Mouse (Mus musculus): Measurements from ENCODE around the gene Dnah11. TPM values are rescaled to one million over a fixed set of nuclear protein-coding genes. Genes with fewer than 3 reads are reported as not detected.
"Not testable (repeated sequence)": the region's sequence is repeated elsewhere in the genome, so short reads cannot be mapped to it uniquely, and the experiment has no call there.

Dnah11 gene
- polyA plus RNA-seq, 1 experiment from 2014 or later = 0.04 TPM

- H3K9me3 ChIP-seq = no peaks in the 10 kb centered on the region
Measured at GRCm38 (mm10) chr12:117959213-117959612, 239.6 kb downstream of the Dnah11 start.

GRCm38 (mm10) chr12:117946823-117947704 is 251.8 kb downstream of the Dnah11 start:
- Histone ChIP-seq H3K4me3 (no peak overlapping the region), H3K4me1 (no peaks in the 10 kb centered on the region), H3K9me3 (no peaks in the 10 kb centered on the region), H3K27ac (no peak overlapping the region), H3K27me3 (no peaks in the 10 kb centered on the region), H3K9ac (no peak overlapping the region), H3K36me3 (no peaks in the 10 kb centered on the region), H3K4me2 (replicated peaks) (no peak overlapping the region)
- WGBS = 65% methylated on average over 5 of the region's 5 CpGs
- ATAC-seq (ENCODE audit: insufficient number of reproducible peaks, insufficient read depth, low FRiP score, low TSS enrichment) = no peak

More at GRCm38 (mm10) chr12:117959213-117959612, 239.6 kb downstream of the Dnah11 start:
- Histone ChIP-seq H3K4me3 (no peak overlapping the region), H3K4me2 (replicated peaks) (no peak overlapping the region), H3K27ac (no peak overlapping the region), H3K4me1 (no peaks in the 10 kb centered on the region), H3K9ac (no peak overlapping the region), H3K27me3 (no peaks in the 10 kb centered on the region), H3K36me3 (no peaks in the 10 kb centered on the region)
- no peak for ATAC-seq (ENCODE audit: insufficient number of reproducible peaks, insufficient read depth, low FRiP score, low TSS enrichment)

- H3K27ac ChIP-seq = no peak overlapping the region
- no peaks in the 10 kb centered on the region for H3K36me3 ChIP-seq
- no peak overlapping the region for H3K9ac ChIP-seq
- no peak overlapping the region for H3K4me3 ChIP-seq
- H3K4me2 ChIP-seq (replicated peaks) = no peak overlapping the region
- WGBS = 46% methylated on average over 7 of the region's 7 CpGs
- no peak for ATAC-seq (ENCODE audit: insufficient number of reproducible peaks, insufficient read depth, low FRiP score, low TSS enrichment)
- no peaks in the 10 kb centered on the region for H3K9me3 ChIP-seq
- H3K27me3 ChIP-seq = no peaks in the 10 kb centered on the region
- H3K4me1 ChIP-seq = no peaks in the 10 kb centered on the region
Measured at GRCm38 (mm10) chr12:117941947-117942346, 256.9 kb downstream of the Dnah11 start.

GRCm38 (mm10) chr12:117938214-117938613 is 260.6 kb downstream of the Dnah11 start:
- Histone ChIP-seq H3K4me1 (no peaks in the 10 kb centered on the region), H3K27me3 (no peaks in the 10 kb centered on the region), H3K4me2 (replicated peaks) (no peak overlapping the region), H3K36me3 (no peaks in the 10 kb centered on the region), H3K9me3 (no peaks in the 10 kb centered on the region), H3K9ac (no peak overlapping the region), H3K27ac (no peak overlapping the region), H3K4me3 (no peak overlapping the region)
- ATAC-seq (ENCODE audit: insufficient number of reproducible peaks, insufficient read depth, low FRiP score, low TSS enrichment) = no peak
- 67% methylated on average over 2 of the region's 2 CpGs for WGBS

GRCm38 (mm10) chr12:117932026-117932425 is 266.8 kb downstream of the Dnah11 start:
- no peaks in the 10 kb centered on the region for H3K4me1 ChIP-seq
- WGBS = 79% methylated on average over 1 of the region's 1 CpGs
- H3K9me3 ChIP-seq = no peaks in the 10 kb centered on the region
- no peak overlapping the region for H3K27ac ChIP-seq
- no peaks in the 10 kb centered on the region for H3K27me3 ChIP-seq
- H3K36me3 ChIP-seq = no peaks in the 10 kb centered on the region
- no peak for ATAC-seq (ENCODE audit: insufficient number of reproducible peaks, insufficient read depth, low FRiP score, low TSS enrichment)
- no peak overlapping the region for H3K9ac ChIP-seq
- no peak overlapping the region for H3K4me2 ChIP-seq (replicated peaks)
- H3K4me3 ChIP-seq = no peak overlapping the region

GRCm38 (mm10) chr12:117929768-117930167 is 269.1 kb downstream of the Dnah11 start:
- 80% methylated on average over 4 of the region's 4 CpGs for WGBS
- ATAC-seq (ENCODE audit: insufficient number of reproducible peaks, insufficient read depth, low FRiP score, low TSS enrichment) = no peak
- no peaks in the 10 kb centered on the region for H3K36me3 ChIP-seq
- H3K4me2 ChIP-seq (replicated peaks) = no peak overlapping the region
- no peak overlapping the region for H3K9ac ChIP-seq
- no peaks in the 10 kb centered on the region for H3K27me3 ChIP-seq
- no peak overlapping the region for H3K4me3 ChIP-seq
- H3K27ac ChIP-seq = no peak overlapping the region
- H3K9me3 ChIP-seq = no peaks in the 10 kb centered on the region
- H3K4me1 ChIP-seq = no peaks in the 10 kb centered on the region

- Histone ChIP-seq H3K9ac (no peak overlapping the region), H3K4me2 (replicated peaks) (no peak overlapping the region), H3K27me3 (no peaks in the 10 kb centered on the region), H3K27ac (no peak overlapping the region), H3K4me3 (no peak overlapping the region), H3K4me1 (no peaks in the 10 kb centered on the region), H3K36me3 (no peaks in the 10 kb centered on the region), H3K9me3 (no peaks in the 10 kb centered on the region)
- 49% methylated on average over 10 of the region's 10 CpGs for WGBS
- ATAC-seq (ENCODE audit: insufficient number of reproducible peaks, insufficient read depth, low FRiP score, low TSS enrichment) = no peak
Measured at GRCm38 (mm10) chr12:117915826-117916588, 282.8 kb downstream of the Dnah11 start.

- Histone ChIP-seq H3K9me3 (no peaks in the 10 kb centered on the region), H3K9ac (no peak overlapping the region), H3K4me2 (replicated peaks) (no peak overlapping the region), H3K36me3 (no peaks in the 10 kb centered on the region), H3K27me3 (no peaks in the 10 kb centered on the region), H3K4me1 (no peaks in the 10 kb centered on the region), H3K27ac (no peak overlapping the region), H3K4me3 (no peak overlapping the region)
- WGBS = 26% methylated on average over 10 of the region's 10 CpGs
- ATAC-seq (ENCODE audit: insufficient number of reproducible peaks, insufficient read depth, low FRiP score, low TSS enrichment) = no peak
Measured at GRCm38 (mm10) chr12:117914613-117915245, 284.1 kb downstream of the Dnah11 start.

GRCm38 (mm10) chr12:117911396-117911795 is 287.4 kb downstream of the Dnah11 start:
- no peaks in the 10 kb centered on the region for H3K27me3 ChIP-seq
- H3K9me3 ChIP-seq = no peaks in the 10 kb centered on the region
- H3K4me3 ChIP-seq = no peak overlapping the region
- no peak overlapping the region for H3K4me2 ChIP-seq (replicated peaks)
- H3K36me3 ChIP-seq = no peaks in the 10 kb centered on the region
- ATAC-seq (ENCODE audit: insufficient number of reproducible peaks, insufficient read depth, low FRiP score, low TSS enrichment) = no peak
- no peak overlapping the region for H3K9ac ChIP-seq
- no peak overlapping the region for H3K27ac ChIP-seq
- H3K4me1 ChIP-seq = no peaks in the 10 kb centered on the region
- 76% methylated on average over 1 of the region's 1 CpGs for WGBS

GRCm38 (mm10) chr12:117905232-117905840 is 293.5 kb downstream of the Dnah11 start:
- H3K36me3 ChIP-seq; H3K9me3 ChIP-seq; H3K4me3 ChIP-seq; H3K9ac ChIP-seq; H3K27ac ChIP-seq; ATAC-seq (ENCODE audit: insufficient number of reproducible peaks, insufficient read depth, low FRiP score, low TSS enrichment); H3K4me2 ChIP-seq (replicated peaks); H3K4me1 ChIP-seq; H3K27me3 ChIP-seq: not testable (repeated sequence)
- 87% methylated on average over 4 of the region's 4 CpGs for WGBS

- Histone ChIP-seq H3K9me3 (no peaks in the 10 kb centered on the region), H3K36me3 (no peaks in the 10 kb centered on the region), H3K4me1 (no peaks in the 10 kb centered on the region), H3K4me3 (no peak overlapping the region), H3K4me2 (replicated peaks) (no peak overlapping the region), H3K27ac (no peak overlapping the region), H3K9ac (no peak overlapping the region), H3K27me3 (no peaks in the 10 kb centered on the region)
- no peak for ATAC-seq (ENCODE audit: insufficient number of reproducible peaks, insufficient read depth, low FRiP score, low TSS enrichment)
- WGBS = 89% methylated on average over 8 of the region's 8 CpGs
Measured at GRCm38 (mm10) chr12:117903671-117904070, 295.2 kb downstream of the Dnah11 start.
